Mouse (Mus musculus): ENCODE results near the gene Gtf2h1. TPM values are rescaled to one million over a fixed set of nuclear protein-coding genes. Genes with fewer than 3 reads are reported as not detected.
"Not testable (repeated sequence)": the region's sequence is repeated elsewhere in the genome, so short reads cannot be mapped to it uniquely, and the experiment has no call there.

Gtf2h1 gene
- polyA plus RNA-seq, 2 experiments = 34.2 to 53.1 TPM

DNA sequence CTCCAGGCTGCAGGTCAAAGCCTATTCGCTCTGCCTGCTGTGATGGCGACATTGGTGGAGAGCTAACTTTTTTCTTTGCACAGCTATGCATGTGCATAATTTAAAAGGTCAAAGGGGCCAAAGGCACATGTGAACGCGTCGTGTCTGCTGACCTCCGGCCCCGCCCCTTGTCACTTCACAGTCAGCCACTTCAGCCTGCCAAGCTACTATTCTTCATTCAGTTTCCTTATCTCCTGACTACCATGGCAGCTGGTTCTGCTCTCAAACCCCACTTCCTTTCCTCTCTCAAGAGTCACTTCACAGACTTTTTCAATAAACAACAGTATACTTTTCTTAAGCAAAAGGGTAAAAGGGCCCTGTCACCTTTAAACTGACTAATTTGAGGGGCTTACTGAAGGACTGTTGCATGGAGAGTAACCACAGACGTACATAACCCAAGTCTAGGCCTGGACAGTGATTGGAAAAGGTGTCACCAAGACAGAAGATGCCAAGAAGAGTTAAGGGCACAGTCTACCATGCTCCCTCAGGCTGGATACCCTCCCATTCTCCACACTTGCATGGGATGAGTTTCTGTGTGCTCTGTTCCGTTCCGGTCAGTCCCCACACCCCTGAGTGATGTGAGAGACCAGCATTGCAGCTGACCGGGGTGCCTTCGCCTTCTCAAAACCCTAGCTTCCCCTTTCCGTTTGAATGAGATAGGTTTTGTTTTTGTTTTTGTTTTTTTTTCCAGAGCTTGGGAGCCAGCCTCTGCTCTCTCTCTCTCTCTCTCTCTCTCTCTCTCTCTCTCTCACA, 35.1 kb downstream of the Gtf2h1 start:
- Histone ChIP-seq H3K36me3 (ENCODE audit: control insufficient read depth, insufficient read depth, low read length) (no peaks in the 10 kb centered on the region), H3K27ac (replicated peaks; ENCODE audit: low read depth, low read length) (no peak overlapping the region), H3K4me1 (ENCODE audit: control insufficient read depth, insufficient read depth, low read length) (no peaks in the 10 kb centered on the region), H3K27me3 (ENCODE audit: control insufficient read depth, insufficient read depth, low read length) (no peaks in the 10 kb centered on the region), H3K4me2 (replicated peaks; ENCODE audit: low read depth, low read length, severe bottlenecking) (no peak overlapping the region), H3K9ac (ENCODE audit: low read depth, low read length, severe bottlenecking) (no peak overlapping the region), H3K9me3 (ENCODE audit: control insufficient read depth, low read length) (no peaks in the 10 kb centered on the region), H3K4me3 (replicated peaks; ENCODE audit: low read length) (no peak overlapping the region)
- no peak for DNase-seq (ENCODE audit: low spot score)
- no peak for TF ChIP-seq POLR2A (IDR thresholded peaks at IDR 0.05; ENCODE audit: borderline replicate concordance, extremely low read depth, insufficient read depth, insufficient read length)
- ATAC-seq (ENCODE audit: low FRiP score, low read depth) = no peak
- WGBS = 57% methylated on average over 13 of the region's 13 CpGs

- no peaks in the 10 kb centered on the region for H3K9me3 ChIP-seq (ENCODE audit: control insufficient read depth, low read length)
- H3K27ac ChIP-seq (replicated peaks; ENCODE audit: low read depth, low read length) = no peak overlapping the region
- H3K4me3 ChIP-seq (replicated peaks; ENCODE audit: low read length) = no peak overlapping the region
- no peaks in the 10 kb centered on the region for H3K27me3 ChIP-seq (ENCODE audit: control insufficient read depth, insufficient read depth, low read length)
- H3K4me2 ChIP-seq (replicated peaks; ENCODE audit: low read depth, low read length, severe bottlenecking) = no peak overlapping the region
- ATAC-seq (ENCODE audit: low FRiP score, low read depth) (no peak), DNase-seq (ENCODE audit: low spot score) (no peak)
- TF ChIP-seq POLR2A (IDR thresholded peaks at IDR 0.05; ENCODE audit: borderline replicate concordance, extremely low read depth, insufficient read depth, insufficient read length) = no peak
- no peaks in the 10 kb centered on the region for H3K36me3 ChIP-seq (ENCODE audit: control insufficient read depth, insufficient read depth, low read length)
- H3K4me1 ChIP-seq (ENCODE audit: control insufficient read depth, insufficient read depth, low read length) = no peaks in the 10 kb centered on the region
- 74% methylated on average over 8 of the region's 8 CpGs for WGBS
- H3K9ac ChIP-seq (ENCODE audit: low read depth, low read length, severe bottlenecking) = no peak overlapping the region
Observed at GRCm38 (mm10) chr7:46831693-46832092, 35.8 kb downstream of the Gtf2h1 start.

DNA sequence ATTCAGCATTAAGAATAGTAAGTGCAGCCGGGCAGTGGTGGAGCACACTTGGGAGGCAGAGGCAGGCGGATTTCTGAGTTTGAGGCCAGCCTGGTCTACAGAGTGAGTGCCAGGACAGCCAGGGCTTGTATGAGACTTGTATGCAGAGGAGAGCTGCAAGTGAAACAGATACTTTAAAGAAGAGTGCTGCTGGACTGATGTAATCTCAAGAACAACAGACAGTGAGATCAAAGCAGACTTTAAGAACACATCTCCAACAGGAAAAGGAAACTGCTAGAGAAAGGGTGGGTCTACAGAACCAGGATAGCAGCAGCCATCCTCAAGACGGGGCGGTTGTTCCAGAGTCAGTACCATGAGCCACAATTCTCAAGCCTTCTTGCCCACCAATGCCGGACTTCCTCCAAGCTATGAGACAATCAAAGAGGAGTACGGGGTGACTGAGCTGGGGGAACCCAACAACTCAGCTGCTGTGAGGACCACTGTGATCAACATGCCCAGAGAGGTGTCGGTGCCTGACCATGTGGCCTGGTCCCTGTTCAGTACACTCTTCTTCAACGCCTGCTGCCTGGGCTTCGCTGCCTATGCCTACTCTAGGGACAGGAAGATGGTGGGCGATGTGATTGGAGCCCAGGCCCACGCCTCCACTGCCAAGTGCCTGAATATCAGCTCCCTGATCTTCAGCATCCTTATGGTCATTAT, 36.4 kb downstream of the Gtf2h1 start:
- not testable (repeated sequence) for H3K9me3 ChIP-seq (ENCODE audit: control insufficient read depth, low read length); ATAC-seq (ENCODE audit: low FRiP score, low read depth)
- WGBS = 92% methylated on average over 11 of the region's 11 CpGs

DNA sequence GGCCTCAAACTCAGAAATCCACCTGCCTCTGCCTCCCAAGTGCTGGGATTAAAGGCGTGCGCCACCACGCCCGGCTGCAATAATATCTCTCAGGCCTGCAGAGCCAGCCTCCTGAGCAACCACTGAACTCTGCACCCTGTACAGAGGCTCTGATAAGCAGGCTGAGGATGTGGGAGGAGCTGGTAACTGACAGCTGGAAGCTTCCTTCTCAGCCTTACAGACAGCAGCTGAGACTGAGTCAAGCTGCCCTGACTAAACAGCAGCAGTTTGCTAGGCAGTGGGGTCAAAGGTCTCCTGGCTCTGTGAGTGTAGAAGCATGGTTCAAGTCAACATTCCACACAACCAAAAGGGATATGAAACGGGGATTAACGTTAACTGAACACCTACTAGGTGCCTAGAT, 37.4 kb downstream of the Gtf2h1 start:
- ATAC-seq (ENCODE audit: low FRiP score, low read depth) = no peak
- 77% methylated on average over 6 of the region's 6 CpGs for WGBS

More for the DNA sequence above, 36.4 kb downstream of the Gtf2h1 start:
- not testable (repeated sequence) for H3K4me3 ChIP-seq (replicated peaks; ENCODE audit: low read length); DNase-seq (ENCODE audit: low spot score); H3K4me2 ChIP-seq (replicated peaks; ENCODE audit: low read depth, low read length, severe bottlenecking); H3K4me1 ChIP-seq (ENCODE audit: control insufficient read depth, insufficient read depth, low read length); H3K27me3 ChIP-seq (ENCODE audit: control insufficient read depth, insufficient read depth, low read length); H3K9ac ChIP-seq (ENCODE audit: low read depth, low read length, severe bottlenecking); H3K36me3 ChIP-seq (ENCODE audit: control insufficient read depth, insufficient read depth, low read length); H3K27ac ChIP-seq (replicated peaks; ENCODE audit: low read depth, low read length)

GRCm38 (mm10) chr7:46833670-46834255, 37.9 kb downstream of the Gtf2h1 start:
- H3K36me3 ChIP-seq (ENCODE audit: control insufficient read depth, insufficient read depth, low read length) = no peaks in the 10 kb centered on the region
- no peak overlapping the region for H3K4me2 ChIP-seq (replicated peaks; ENCODE audit: low read depth, low read length, severe bottlenecking)
- no peak for DNase-seq (ENCODE audit: low spot score)
- WGBS = 81% methylated on average over 7 of the region's 7 CpGs
- H3K4me1 ChIP-seq (ENCODE audit: control insufficient read depth, insufficient read depth, low read length) = peaks cover 10% of the 10 kb centered on the region
- H3K27me3 ChIP-seq (ENCODE audit: control insufficient read depth, insufficient read depth, low read length) = no peaks in the 10 kb centered on the region
- TF ChIP-seq POLR2A (IDR thresholded peaks at IDR 0.05; ENCODE audit: borderline replicate concordance, extremely low read depth, insufficient read depth, insufficient read length) = no peak
- no peak overlapping the region for H3K27ac ChIP-seq (replicated peaks; ENCODE audit: low read depth, low read length)
- no peak overlapping the region for H3K4me3 ChIP-seq (replicated peaks; ENCODE audit: low read length)
- H3K9ac ChIP-seq (ENCODE audit: low read depth, low read length, severe bottlenecking) = no peak overlapping the region
- no peak for ATAC-seq (ENCODE audit: low FRiP score, low read depth)
- no peaks in the 10 kb centered on the region for H3K9me3 ChIP-seq (ENCODE audit: control insufficient read depth, low read length)

More for the DNA sequence above, 37.4 kb downstream of the Gtf2h1 start:
- no peak overlapping the region for H3K4me3 ChIP-seq (replicated peaks; ENCODE audit: low read length)
- H3K27ac ChIP-seq (replicated peaks; ENCODE audit: low read depth, low read length) = no peak overlapping the region
- no peak for DNase-seq (ENCODE audit: low spot score)
- no peaks in the 10 kb centered on the region for H3K36me3 ChIP-seq (ENCODE audit: control insufficient read depth, insufficient read depth, low read length)
- TF ChIP-seq POLR2A (IDR thresholded peaks at IDR 0.05; ENCODE audit: borderline replicate concordance, extremely low read depth, insufficient read depth, insufficient read length) = no peak
- no peak overlapping the region for H3K4me2 ChIP-seq (replicated peaks; ENCODE audit: low read depth, low read length, severe bottlenecking)
- H3K4me1 ChIP-seq (ENCODE audit: control insufficient read depth, insufficient read depth, low read length) = peaks cover 5% of the 10 kb centered on the region; the same call in 1 of the 2 replicates
- H3K27me3 ChIP-seq (ENCODE audit: control insufficient read depth, insufficient read depth, low read length) = no peaks in the 10 kb centered on the region
- H3K9me3 ChIP-seq (ENCODE audit: control insufficient read depth, low read length) = no peaks in the 10 kb centered on the region
- H3K9ac ChIP-seq (ENCODE audit: low read depth, low read length, severe bottlenecking) = no peak overlapping the region
